Mouse (Mus musculus): ENCODE data around the gene Prpf31. TPM values are rescaled to one million over a fixed set of nuclear protein-coding genes. Genes with fewer than 3 reads are reported as not detected.
"Not testable (repeated sequence)": the region's sequence is repeated elsewhere in the genome, so short reads cannot be mapped to it uniquely, and the experiment has no call there.

Prpf31 gene
- total RNA-seq (2021) = 10 to 100 TPM; 24.4 to 26.6 TPM

GRCm38 (mm10) chr7:3629543-3630477 lies at the start of gene Prpf31, which contains the start of gene Tfpt:
Prpf31 (plus strand) TSS chr7:3629985.
Tfpt (minus strand) TSS chr7:3629929.
- intact Hi-C loops (cut with DNase I) = loop anchor here (10.0 kb wide), 1 partner anchor 515 kb away; no protein-coding TSS in a partner anchor
- peak; percentile 90 to 95 for DNase-seq

DNA sequence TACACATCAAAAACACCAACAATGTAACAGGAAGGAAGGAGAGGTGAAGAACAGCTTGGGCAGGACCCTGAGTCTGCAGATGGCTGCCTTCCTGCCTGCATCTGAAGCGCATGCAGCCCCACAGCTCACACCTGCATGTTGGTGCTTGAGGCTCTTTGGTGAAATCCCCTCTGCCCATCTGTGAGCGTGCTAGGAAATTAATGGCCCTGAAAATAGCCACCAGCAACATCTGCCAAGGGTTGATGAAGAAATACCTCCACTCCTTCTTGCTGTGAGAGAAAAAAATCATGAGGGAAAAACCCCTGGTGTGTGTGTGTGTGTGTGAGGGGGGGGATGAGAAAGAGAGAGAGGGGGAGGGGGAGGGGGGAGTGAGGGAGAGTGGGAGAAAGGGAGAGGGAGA lies 49.8 kb upstream of the Prpf31 start:
- DNase-seq = no peak
- intact Hi-C loops (cut with DNase I) = no loop called here

- intact Hi-C loops (cut with DNase I) = no loop called here
- DNase-seq = no peak
These were observed 44.0 kb upstream of the Prpf31 start for GRCm38 (mm10) chr7:3585763-3586162.

- intact Hi-C loops (cut with DNase I) = no loop called here
- DNase-seq = no peak
These were observed 43.5 kb upstream of the Prpf31 start for GRCm38 (mm10) chr7:3586255-3586654.

DNA sequence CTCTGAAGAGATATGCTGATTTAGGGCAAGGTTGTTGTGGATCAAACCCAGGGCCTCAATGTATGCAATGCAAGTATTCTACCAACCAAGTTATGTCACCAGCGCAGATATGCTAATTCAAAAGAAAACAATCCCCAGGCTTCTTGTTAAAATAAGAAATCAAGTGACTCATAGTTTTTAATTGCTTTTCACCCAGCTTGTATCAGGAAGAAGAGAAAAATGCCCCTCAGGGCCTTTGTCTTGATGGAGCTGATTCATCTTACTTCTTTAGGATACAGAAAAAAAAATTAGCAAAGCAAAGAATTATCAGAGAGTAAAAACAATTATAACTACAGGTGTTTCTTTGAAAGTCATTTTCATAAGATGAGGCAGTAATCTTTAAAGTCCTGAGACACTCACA lies 42.5 kb upstream of the Prpf31 start:
- intact Hi-C loops (cut with DNase I) = no loop called here

GRCm38 (mm10) chr7:3590550-3590949 lies 39.2 kb upstream of the Prpf31 start:
- no peak for DNase-seq
- intact Hi-C loops (cut with DNase I) = loop anchor here (5.0 kb wide), 1 partner anchor 368 kb away; no protein-coding TSS in a partner anchor

More for the DNA sequence above, 42.5 kb upstream of the Prpf31 start:
- no peak for DNase-seq

DNA sequence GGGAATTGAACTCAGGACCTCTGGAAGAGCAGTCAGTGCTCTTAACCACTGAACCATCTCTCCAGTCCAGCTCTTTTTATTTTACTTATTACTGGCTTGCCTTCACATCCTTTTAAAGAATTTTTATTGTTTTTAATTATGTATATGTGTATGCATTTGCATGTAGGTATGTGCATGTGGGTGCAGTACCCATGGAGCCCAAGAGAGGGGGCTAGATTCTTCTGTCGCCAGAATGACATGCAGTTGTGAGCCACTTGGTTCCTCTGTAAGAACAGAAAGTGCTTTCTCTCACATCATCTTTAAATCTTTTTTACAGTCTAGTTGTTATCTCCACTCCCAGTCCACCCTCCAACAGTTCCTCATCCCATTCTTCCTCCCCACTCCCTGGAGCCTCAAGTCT lies 38.3 kb upstream of the Prpf31 start:
- no peak for DNase-seq
- intact Hi-C loops (cut with DNase I) = loop anchor here (5.0 kb wide), 1 partner anchor 369 kb away; no protein-coding TSS in a partner anchor

GRCm38 (mm10) chr7:3593855-3594254 lies 35.9 kb upstream of the Prpf31 start:
- no peak for DNase-seq
- intact Hi-C loops (cut with DNase I) = loop anchor here (5.0 kb wide), 1 partner anchor 372 kb away; no protein-coding TSS in a partner anchor

GRCm38 (mm10) chr7:3594686-3595085 lies 35.1 kb upstream of the Prpf31 start:
- intact Hi-C loops (cut with DNase I) = loop anchor here (5.0 kb wide), 1 partner anchor 372 kb away; no protein-coding TSS in a partner anchor
- no peak for DNase-seq

GRCm38 (mm10) chr7:3595146-3595545 lies 34.6 kb upstream of the Prpf31 start:
- intact Hi-C loops (cut with DNase I) = no loop called here
- DNase-seq = no peak

DNA sequence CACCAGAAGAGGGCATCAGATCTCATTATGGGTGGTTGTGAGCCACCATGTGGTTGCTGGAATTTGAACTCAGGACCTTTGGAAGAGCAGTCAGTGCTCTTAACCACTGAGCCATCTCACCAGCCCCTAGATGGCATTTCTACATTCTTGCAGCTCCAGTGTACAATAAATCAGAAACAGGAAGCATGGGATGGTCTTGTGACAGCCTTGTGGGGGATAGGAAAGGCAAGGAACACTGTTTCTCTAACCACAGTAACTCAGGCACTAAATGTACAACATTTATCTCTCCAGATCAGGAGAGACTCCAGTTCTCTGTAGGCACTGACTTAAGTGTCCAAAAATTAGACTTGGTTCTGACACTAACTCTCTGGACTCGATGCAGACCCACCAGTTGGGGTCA lies 32.0 kb upstream of the Prpf31 start:
- intact Hi-C loops (cut with DNase I) = not testable (repeated sequence)

GRCm38 (mm10) chr7:3601119-3601518 lies 28.7 kb upstream of the Prpf31 start:
- intact Hi-C loops (cut with DNase I) = no loop called here

More for the DNA sequence above, 32.0 kb upstream of the Prpf31 start:
- not testable (repeated sequence) for DNase-seq

GRCm38 (mm10) chr7:3606798-3607197 lies 23.0 kb upstream of the Prpf31 start:
- intact Hi-C loops (cut with DNase I) = no loop called here
- DNase-seq = no peak

More at GRCm38 (mm10) chr7:3601119-3601518, 28.7 kb upstream of the Prpf31 start:
- peak; percentile 64 to 69 for DNase-seq

GRCm38 (mm10) chr7:3607391-3607790 lies 22.4 kb upstream of the Prpf31 start:
- DNase-seq = no peak
- intact Hi-C loops (cut with DNase I) = no loop called here

DNA sequence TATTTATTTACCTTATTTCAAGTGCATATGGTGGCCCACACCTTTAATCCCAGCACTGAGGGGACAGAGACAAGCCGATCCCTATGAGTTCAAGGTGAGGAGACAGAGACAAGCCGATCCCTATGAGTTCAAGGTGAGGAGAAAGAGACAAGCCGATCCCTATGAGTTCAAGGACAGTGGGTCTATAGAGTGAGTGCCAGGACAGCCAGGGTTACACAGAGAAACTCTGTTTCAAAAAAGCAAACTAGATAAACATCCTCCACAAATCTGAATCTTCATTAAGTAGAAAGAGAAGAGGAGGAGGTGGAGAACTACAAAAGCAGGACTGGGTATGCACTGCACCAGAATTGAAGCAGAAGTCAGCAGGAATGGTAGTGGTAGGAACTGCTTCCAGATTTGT lies 21.1 kb upstream of the Prpf31 start:
- DNase-seq = no peak
- intact Hi-C loops (cut with DNase I) = no loop called here

- peak; percentile 59 to 69 for DNase-seq
- intact Hi-C loops (cut with DNase I) = no loop called here
These were observed 20.7 kb upstream of the Prpf31 start for GRCm38 (mm10) chr7:3609082-3609481.

DNA sequence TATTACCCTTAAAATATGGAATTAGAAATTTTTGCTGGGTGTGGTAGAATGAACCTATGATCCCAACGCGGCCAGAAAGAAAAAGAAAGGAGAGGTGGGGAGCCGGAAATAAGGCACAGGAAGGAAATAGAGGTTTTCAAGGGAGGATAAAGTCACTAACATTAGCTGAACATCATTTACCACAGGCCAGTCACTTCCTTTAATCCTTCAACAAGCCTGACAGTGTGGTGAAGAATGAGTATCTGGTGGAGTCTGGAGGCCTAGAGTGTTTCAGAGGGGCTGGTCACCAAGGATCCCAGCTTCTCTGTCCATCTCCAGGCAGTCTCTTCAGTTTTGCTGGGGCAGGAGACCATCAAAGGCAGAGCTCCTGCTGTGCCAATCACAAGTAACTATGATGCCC lies 19.3 kb upstream of the Prpf31 start:
- intact Hi-C loops (cut with DNase I) = no loop called here
- DNase-seq = no peak

DNA sequence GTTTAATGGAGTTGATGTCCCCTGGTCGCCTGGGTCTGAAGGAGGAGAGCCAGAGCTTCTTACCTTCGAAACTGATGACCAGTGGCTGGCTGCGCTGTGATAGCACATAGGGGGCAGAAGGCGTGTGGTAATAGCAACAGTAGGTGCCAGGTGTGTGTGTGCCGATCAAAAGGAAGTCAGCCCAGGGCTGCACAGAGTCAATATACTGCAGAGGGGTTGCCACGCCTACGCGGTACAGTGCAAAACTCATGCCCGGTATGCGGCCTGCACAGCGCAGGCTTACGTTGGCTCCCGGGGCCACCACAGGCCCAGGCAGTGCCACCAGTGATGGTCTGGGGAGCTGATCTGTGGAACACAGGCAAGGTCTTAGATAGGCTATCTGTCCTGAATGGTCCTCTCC lies 18.8 kb upstream of the Prpf31 start:
- intact Hi-C loops (cut with DNase I) = no loop called here
- no peak for DNase-seq

- DNase-seq = no peak
- intact Hi-C loops (cut with DNase I) = no loop called here
These were observed 15.8 kb upstream of the Prpf31 start for GRCm38 (mm10) chr7:3614021-3614420.

DNA sequence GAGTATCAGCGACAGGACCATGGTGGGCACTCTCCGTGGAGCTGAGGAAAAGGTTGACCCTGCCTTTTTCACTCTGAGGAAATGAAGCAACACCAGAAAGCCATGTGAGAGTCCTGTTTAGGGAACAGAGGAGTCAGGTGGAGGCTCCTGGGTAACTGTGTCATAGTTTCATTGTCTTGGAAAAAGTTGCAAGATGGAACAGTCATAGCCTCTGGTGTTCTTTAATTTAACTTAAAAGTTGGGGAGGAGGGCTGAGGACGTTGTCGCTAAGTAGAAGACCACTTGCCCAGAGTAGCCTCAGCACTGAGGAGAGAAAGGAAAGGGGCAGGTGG lies 13.8 kb upstream of the Prpf31 start, which contains the start of gene Oscar:
TSS of gene Oscar (minus strand) at position 101 of the 332 bp plus-strand sequence.
- intact Hi-C loops (cut with DNase I) = no loop called here
- no peak for DNase-seq

- no peak for DNase-seq
These were observed 13.2 kb upstream of the Prpf31 start for GRCm38 (mm10) chr7:3616389-3617241.

More at GRCm38 (mm10) chr7:3616389-3617241, 13.2 kb upstream of the Prpf31 start:
- intact Hi-C loops (cut with DNase I) = no loop called here

Data from heart, postnatal 36 days (tissue).